In the genomic region with DNA sequence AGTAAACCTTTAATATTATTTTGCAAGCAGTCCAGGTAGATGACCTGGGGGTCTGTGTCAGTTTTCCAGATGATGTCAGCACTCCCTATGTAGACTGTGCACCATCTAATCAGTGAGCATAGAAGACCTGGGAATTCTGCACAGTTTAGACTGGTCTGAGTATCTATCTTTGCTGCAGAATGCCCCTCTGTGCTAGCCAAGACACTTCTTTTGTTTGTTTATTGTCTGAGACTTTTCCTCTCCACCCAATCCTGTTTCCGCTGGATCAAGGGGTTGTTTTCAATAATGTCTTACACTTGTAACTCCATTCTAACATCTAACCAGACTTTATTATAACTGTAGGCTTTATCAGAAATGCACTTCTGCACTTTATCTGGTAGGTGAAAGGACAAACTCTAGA, we compare ENCODE assay signal across 26 mouse cellular contexts.
DNase-seq lines count a peak whose midpoint lies in the region; ATAC-seq lines count a peak whose summit lies in the region.
"Had no signal": no experiment of that assay in that cellular context is flagged by ENCODE, and none has a peak within 500 bp of the region (broad histone marks: within the 10 kb centered on the region; RNA-seq: fewer than 3 reads in every experiment).

No protein-coding gene starts in this region.

- H3K9ac ChIP-seq in embryonic facial prominence, embryonic 13.5 days = no peak overlapping the region
- H3K9ac ChIP-seq in heart, embryonic 11.5 days (ENCODE audit: low read depth, low read length) = no peak overlapping the region
- no peak overlapping the region for H3K9ac ChIP-seq in lung, embryonic 16.5 days (ENCODE audit: low read length)
- H3K9ac ChIP-seq: forebrain, embryonic 15.5 days; heart, embryonic 13.5 days; liver, embryonic 13.5 days; lung, embryonic 15.5 days; midbrain, embryonic 13.5 days; neural tube, embryonic 12.5 days had no signal

- H3K4me1 ChIP-seq in embryonic facial prominence, embryonic 13.5 days = peaks cover 5% of the 10 kb centered on the region
- H3K4me1 ChIP-seq in embryonic facial prominence, embryonic 10.5 days = peaks cover 6% of the 10 kb centered on the region; the same call in 1 of the 2 replicates
- no peaks in the 10 kb centered on the region for H3K4me1 ChIP-seq in heart, embryonic 11.5 days (ENCODE audit: control insufficient read depth, insufficient read depth, low read length)
- H3K4me1 ChIP-seq in lung, embryonic 16.5 days (replicated peaks; ENCODE audit: control insufficient read depth, insufficient read depth, low read length) = no peaks in the 10 kb centered on the region
- H3K4me1 ChIP-seq: forebrain, embryonic 15.5 days; heart, embryonic 13.5 days; hindbrain, embryonic 10.5 days; liver, embryonic 13.5 days; lung, embryonic 15.5 days; megakaryocyte, embryonic 14.5 days; midbrain, embryonic 13.5 days; neural tube, embryonic 12.5 days had no signal

- no peak overlapping the region for H3K4me2 ChIP-seq in embryonic facial prominence, embryonic 13.5 days
- H3K4me2 ChIP-seq in heart, embryonic 11.5 days = no peak overlapping the region
- no peak overlapping the region for H3K4me2 ChIP-seq in lung, embryonic 16.5 days (ENCODE audit: low read depth, low read length)
- H3K4me2 ChIP-seq: forebrain, embryonic 15.5 days; heart, embryonic 13.5 days; liver, embryonic 13.5 days; lung, embryonic 15.5 days; midbrain, embryonic 13.5 days; neural tube, embryonic 12.5 days had no signal

- DNase-seq in embryonic facial prominence, embryonic 10.5 days (ENCODE audit: low spot score) = no peak
- peak; percentile 7 to 29 for DNase-seq in heart, adult 9 months (ENCODE audit: low spot score in 2 of 2)
- DNase-seq in ES-CJ7 (ENCODE audit: low read depth, low spot score) = peak; percentile 17
- no peak for DNase-seq in thymus, postnatal 36 days
- no peak for DNase-seq in yolk sac, embryonic 10.5 days (ENCODE audit: low spot score)
- DNase-seq: adrenal gland, adult 8-10 months; cerebellum, adult 18-20 months; cerebellum, postnatal 25 days; gastrocnemius, postnatal 10 days; kidney, adult 9 months; kidney, postnatal 14 days; layer of hippocampus, postnatal 36 days; liver, embryonic 13.5 days; thymus, postnatal 14 days had no signal

- peak overlapping the region; percentile 44; the same call in 1 of the 2 replicates for H3K27ac ChIP-seq in embryonic facial prominence, embryonic 13.5 days
- H3K27ac ChIP-seq in embryonic facial prominence, embryonic 10.5 days (replicated peaks) = no peak overlapping the region
- no peak overlapping the region for H3K27ac ChIP-seq in heart, embryonic 11.5 days (ENCODE audit: low read depth, low read length)
- no peak overlapping the region for H3K27ac ChIP-seq in lung, embryonic 16.5 days (ENCODE audit: low read length)
- H3K27ac ChIP-seq: forebrain, embryonic 15.5 days; heart, embryonic 13.5 days; hindbrain, embryonic 10.5 days; hindbrain, postnatal 0 days; liver, embryonic 13.5 days; lung, embryonic 15.5 days; midbrain, embryonic 13.5 days; neural tube, embryonic 12.5 days had no signal

- H3K9me3 ChIP-seq in embryonic facial prominence, embryonic 13.5 days = no peaks in the 10 kb centered on the region
- H3K9me3 ChIP-seq in embryonic facial prominence, embryonic 10.5 days = no peaks in the 10 kb centered on the region
- no peaks in the 10 kb centered on the region for H3K9me3 ChIP-seq in heart, embryonic 11.5 days (replicated peaks; ENCODE audit: control insufficient read depth, low read length)
- H3K9me3 ChIP-seq in lung, embryonic 16.5 days (ENCODE audit: control insufficient read depth, low read length) = no peaks in the 10 kb centered on the region
- H3K9me3 ChIP-seq: forebrain, embryonic 15.5 days; heart, embryonic 13.5 days; hindbrain, embryonic 10.5 days; liver, embryonic 13.5 days; lung, embryonic 15.5 days; midbrain, embryonic 13.5 days; neural tube, embryonic 12.5 days had no signal

- WGBS in embryonic facial prominence, embryonic 13.5 days = 41% methylated on average over 1 of the region's 1 CpGs
- WGBS in embryonic facial prominence, embryonic 10.5 days = 63% methylated on average over 1 of the region's 1 CpGs
- 58% methylated on average over 1 of the region's 1 CpGs for WGBS in heart, embryonic 11.5 days (ENCODE audit: insufficient replicate concordance)
- WGBS in lung, embryonic 16.5 days = 34% methylated on average over 1 of the region's 1 CpGs

- H3K36me3 ChIP-seq in embryonic facial prominence, embryonic 13.5 days = no peaks in the 10 kb centered on the region
- H3K36me3 ChIP-seq in embryonic facial prominence, embryonic 10.5 days (replicated peaks) = no peaks in the 10 kb centered on the region
- H3K36me3 ChIP-seq in heart, embryonic 11.5 days (ENCODE audit: control insufficient read depth, insufficient read depth, low read length) = no peaks in the 10 kb centered on the region
- no peaks in the 10 kb centered on the region for H3K36me3 ChIP-seq in lung, embryonic 16.5 days (ENCODE audit: control insufficient read depth, insufficient read depth, low read length)
- H3K36me3 ChIP-seq: forebrain, embryonic 15.5 days; heart, embryonic 13.5 days; hindbrain, embryonic 10.5 days; liver, embryonic 13.5 days; lung, embryonic 15.5 days; midbrain, embryonic 13.5 days; neural tube, embryonic 12.5 days had no signal

- H3K27me3 ChIP-seq in embryonic facial prominence, embryonic 13.5 days = no peaks in the 10 kb centered on the region
- H3K27me3 ChIP-seq in embryonic facial prominence, embryonic 10.5 days (replicated peaks; ENCODE audit: low read depth, poor library complexity, severe bottlenecking) = no peaks in the 10 kb centered on the region
- no peaks in the 10 kb centered on the region for H3K27me3 ChIP-seq in heart, embryonic 11.5 days (ENCODE audit: control insufficient read depth, insufficient read depth, low read length)
- H3K27me3 ChIP-seq in lung, embryonic 16.5 days (ENCODE audit: control insufficient read depth, insufficient read depth, low read depth, low read length) = no peaks in the 10 kb centered on the region
- H3K27me3 ChIP-seq: forebrain, embryonic 15.5 days; heart, embryonic 13.5 days; liver, embryonic 13.5 days; lung, embryonic 15.5 days; megakaryocyte, embryonic 14.5 days; midbrain, embryonic 13.5 days; neural tube, embryonic 12.5 days had no signal

- H3K4me3 ChIP-seq in embryonic facial prominence, embryonic 13.5 days = no peak overlapping the region
- no peak overlapping the region for H3K4me3 ChIP-seq in embryonic facial prominence, embryonic 10.5 days
- no peak overlapping the region for H3K4me3 ChIP-seq in heart, embryonic 11.5 days (ENCODE audit: low read depth, low read length)
- H3K4me3 ChIP-seq in lung, embryonic 16.5 days (ENCODE audit: low read length) = no peak overlapping the region
- H3K4me3 ChIP-seq: forebrain, embryonic 15.5 days; heart, embryonic 13.5 days; hindbrain, embryonic 10.5 days; liver, embryonic 13.5 days; lung, embryonic 15.5 days; megakaryocyte, embryonic 14.5 days; midbrain, embryonic 13.5 days; neural tube, embryonic 12.5 days had no signal

- no peak for ATAC-seq in embryonic facial prominence, embryonic 13.5 days (ENCODE audit: insufficient number of reproducible peaks, insufficient read depth, low FRiP score, low TSS enrichment, low read depth)
- no peak for ATAC-seq in heart, embryonic 11.5 days (replicated peaks; ENCODE audit: insufficient number of reproducible peaks, low FRiP score, low TSS enrichment)
- ATAC-seq in lung, embryonic 16.5 days (ENCODE audit: low read depth) = 0 out of 2 replicates have a peak, but pooled peaks have one; percentile 15
- ATAC-seq: forebrain, embryonic 15.5 days; hindbrain, postnatal 0 days; intestine, embryonic 16.5 days; midbrain, embryonic 13.5 days had no signal

Comparison
In these comparisons a context has a peak if more than half of its experiments do, and no peak if none do; other contexts are left out.
1. DNase-seq: peak in heart, adult 9 months (2 of 2) and ES-CJ7 (single experiment); none in embryonic facial prominence, embryonic 10.5 days (single experiment), thymus, postnatal 36 days (0 of 2) and yolk sac, embryonic 10.5 days (single experiment).